Mouse (Mus musculus) heart, adult 2 months (tissue): ENCODE measurements around the gene Abhd2. TPM values are rescaled to one million over a fixed set of nuclear protein-coding genes. Genes with fewer than 3 reads are reported as not detected.

ENCODE experiments used
- DNase-seq, 2 experiments: peaks; one replicate each; pipeline ENCODE4 v3.0.0; 2021
- H3K27ac ChIP-seq: fragments of 200-600 bp; 2 replicates; pipeline ENCODE4 v1.8.1; 2022
- H3K27me3 ChIP-seq: fragments of 200-500 bp; 2 replicates; pipeline ENCODE4 v1.6.1; 2012; ENCODE audit warnings: mild to moderate bottlenecking, low read length, inconsistent platforms, mixed read lengths; ENCODE audit not compliant: control insufficient read depth, insufficient read depth
- H3K36me3 ChIP-seq: fragments of 200-500 bp; 2 replicates; pipeline ENCODE4 v1.6.1; 2012; ENCODE audit warnings: low read length, inconsistent platforms; ENCODE audit not compliant: control insufficient read depth, insufficient read depth
- H3K4me1 ChIP-seq: fragments of 200-500 bp; 2 replicates; pipeline ENCODE4 v1.6.1; 2011; ENCODE audit warnings: low read length; ENCODE audit not compliant: control insufficient read depth, insufficient read depth
- H3K4me3 ChIP-seq: fragments of 200-600 bp; 2 replicates; pipeline ENCODE4 v1.8.1; 2022
- H3K79me2 ChIP-seq: fragments of 200-500 bp; replicated peaks from 2 replicates; pipeline ENCODE4 v1.6.1; 2012; ENCODE audit warnings: mild to moderate bottlenecking, inconsistent platforms, low read length, moderate library complexity, mixed read lengths; ENCODE audit not compliant: control insufficient read depth, insufficient read depth
- H3K9ac ChIP-seq: fragments of 200-500 bp; 2 replicates; pipeline ENCODE4 v1.6.1; 2012; ENCODE audit warnings: low read depth, mild to moderate bottlenecking, control low read depth, inconsistent platforms, low read length, mixed read lengths
- CTCF ChIP-seq: fragments of 200-600 bp; IDR thresholded peaks from 2 replicates; pipeline ENCODE4 v1.8.1; 2022; ENCODE audit warnings: antibody characterized with exemption, mild to moderate bottlenecking, moderate library complexity
- EP300 ChIP-seq: fragments of 200-500 bp; IDR thresholded peaks from 2 replicates; pipeline ENCODE4 v1.6.1; 2011; ENCODE audit warnings: low read depth, low read length, control low read depth; ENCODE audit not compliant: insufficient read depth
- POLR2A ChIP-seq: fragments of 200-500 bp; IDR thresholded peaks from 2 replicates; pipeline ENCODE4 v1.6.1; 2011; ENCODE audit warnings: mild to moderate bottlenecking, low read depth, low read length, control low read depth; ENCODE audit not compliant: insufficient read depth
- WGBS: fragments of 180-500 bp; shearing (Covaris S2); methylation state at CpG from one replicate; pipeline ENCODE4 v1.1.7; 2018; 5-methylcytosine and 5-hydroxymethylcytosine counted together
- intact Hi-C: fragments of 180-260 bp; cut with DNase I; formaldehyde crosslinking; loops from one replicate; pipeline ENCODE4 v1.15.1; 2025
- polyA plus RNA-seq: library from polyadenylated mRNA; depleted of rRNA; stranded (reverse); fragments of >200 nt; gene quantifications from 2 replicates; pipeline ENCODE4 v1.2.3, GENCODE M21; 2012; rRNA removed
- total RNA-seq, 2 experiments: library from RNA; stranded (reverse); gene quantifications; 2 replicates each; pipeline ENCODE4 v1.2.3; 2021

Gene Abhd2
- total and polyA plus RNA-seq, 3 experiments, result 8.4 to 36.3 (median 33.8) TPM

GRCm38 (mm10) chr7:79398971-79399370 is 126.0 kb downstream of the Abhd2 start:
- H3K9ac ChIP-seq, result no peak overlapping the region
- intact Hi-C loops, result no loop called here
- no peaks in the 10 kb centered on the region for H3K36me3 ChIP-seq
- WGBS, result 74% methylated on average over 12 of the region's 12 CpGs
- no peaks in the 10 kb centered on the region for H3K27me3 ChIP-seq
- DNase-seq, result no peak
- no peaks in the 10 kb centered on the region for H3K4me1 ChIP-seq
- H3K79me2 ChIP-seq, result no peaks in the 10 kb centered on the region
- H3K27ac ChIP-seq, result no peak overlapping the region
- no peak overlapping the region for H3K4me3 ChIP-seq
- TF ChIP-seq CTCF (no peak), EP300 (no peak), POLR2A (no peak)

- H3K36me3 ChIP-seq, result no peaks in the 10 kb centered on the region
- intact Hi-C loops, result no loop called here
- H3K9ac ChIP-seq, result no peak overlapping the region
- no peak for TF ChIP-seq EP300
- TF ChIP-seq POLR2A, result no peak
- no peak for TF ChIP-seq CTCF
- WGBS, result 79% methylated on average over 3 of the region's 3 CpGs
- no peak overlapping the region for H3K4me3 ChIP-seq
- H3K79me2 ChIP-seq, result no peaks in the 10 kb centered on the region
- no peaks in the 10 kb centered on the region for H3K27me3 ChIP-seq
- H3K27ac ChIP-seq, result no peak overlapping the region
- H3K4me1 ChIP-seq, result no peaks in the 10 kb centered on the region
- no peak for DNase-seq
Measured at GRCm38 (mm10) chr7:79400296-79400695, 127.3 kb downstream of the Abhd2 start.

- WGBS, result 87% methylated on average over 18 of the region's 18 CpGs
- Histone ChIP-seq H3K79me2 (no peaks in the 10 kb centered on the region), H3K4me1 (no peaks in the 10 kb centered on the region), H3K27me3 (no peaks in the 10 kb centered on the region), H3K27ac (no peak overlapping the region), H3K36me3 (no peaks in the 10 kb centered on the region), H3K4me3 (no peak overlapping the region), H3K9ac (no peak overlapping the region)
- DNase-seq, result no peak
- no peak for TF ChIP-seq POLR2A
- no peak for TF ChIP-seq EP300
- intact Hi-C loops, result no loop called here
Measured at GRCm38 (mm10) chr7:79414449-79415375, 141.7 kb downstream of the Abhd2 start.

Other genes starting within 250 kb of the Abhd2 start
- gene Acan, start 219.7 kb upstream of the Abhd2 start, total RNA-seq, result under 1 TPM; 0.11 to 0.26 TPM
- 0.32 and 0.61 TPM in 2 replicates for gene Acan, start 219.7 kb upstream of the Abhd2 start, polyA plus RNA-seq
- gene Hapln3, start 142.2 kb upstream of the Abhd2 start, total RNA-seq, result under 1 TPM; 0.14 to 0.18 TPM
- gene Hapln3, start 142.2 kb upstream of the Abhd2 start, polyA plus RNA-seq, result 0.57 and 1.3 TPM in 2 replicates
- gene Mfge8, start 124.1 kb upstream of the Abhd2 start, total RNA-seq, result 100 to 1,000 TPM; 122 to 133 TPM
- gene Mfge8, start 124.1 kb upstream of the Abhd2 start, polyA plus RNA-seq, result 172 and 178 TPM in 2 replicates
- not detected for gene Rlbp1, start 113.8 kb downstream of the Abhd2 start, total RNA-seq
- gene Rlbp1, start 113.8 kb downstream of the Abhd2 start, polyA plus RNA-seq, result not detected in 2 replicates
- gene Fanci, start 118.7 kb downstream of the Abhd2 start, total RNA-seq, result under 1 TPM; 0.08 to 0.34 TPM
- gene Fanci, start 118.7 kb downstream of the Abhd2 start, polyA plus RNA-seq, result 0.23 and 0.56 TPM in 2 replicates
- gene Polg, start 193.2 kb downstream of the Abhd2 start, total RNA-seq, result 10 to 100 TPM; 53.0 to 66.5 TPM
- 40.5 and 59.0 TPM in 2 replicates for gene Polg, start 193.2 kb downstream of the Abhd2 start, polyA plus RNA-seq